Mouse (Mus musculus) neural tube, embryonic 13.5 days (tissue): ENCODE measurements around the gene Bbs1. TPM values are rescaled to one million over a fixed set of nuclear protein-coding genes. Genes with fewer than 3 reads are reported as not detected.
A peak's percentile ranks its signal among the peaks of the same experiment; 100 is the strongest.
"Not testable (repeated sequence)": the region's sequence is repeated elsewhere in the genome, so short reads cannot be mapped to it uniquely, and the experiment has no call there.

ENCODE experiments used
- ATAC-seq: fragments of 200-750 bp; cut with Nextera tagmentation; 2 replicates; pipeline ENCODE4 v1.8.0; 2017; ENCODE audit warnings: low read depth, mild to moderate bottlenecking, moderate TSS enrichment, moderate library complexity
- H3K27ac ChIP-seq: fragments of 300-500 bp; sonication (generic); replicated peaks from 2 replicates; pipeline ENCODE4 v1.5.1; 2015; ENCODE audit warnings: moderate library complexity, mild to moderate bottlenecking, inconsistent platforms
- H3K27me3 ChIP-seq: fragments of 300-500 bp; sonication (generic); 2 replicates; pipeline ENCODE4 v1.6.1; 2015; ENCODE audit warnings: mild to moderate bottlenecking, inconsistent platforms
- H3K36me3 ChIP-seq: fragments of 300-500 bp; sonication (generic); 2 replicates; pipeline ENCODE4 v1.6.1; 2015; ENCODE audit warnings: mild to moderate bottlenecking, inconsistent platforms
- H3K4me1 ChIP-seq: fragments of 300-500 bp; sonication (generic); replicated peaks from 2 replicates; pipeline ENCODE4 v1.6.1; 2015; ENCODE audit warnings: inconsistent platforms
- H3K4me2 ChIP-seq: fragments of 300-500 bp; sonication (generic); 2 replicates; pipeline ENCODE4 v1.6.1; 2015; ENCODE audit warnings: inconsistent platforms, mild to moderate bottlenecking, moderate library complexity
- H3K4me3 ChIP-seq: fragments of 300-500 bp; sonication (generic); 2 replicates; pipeline ENCODE4 v1.5.1; 2015; ENCODE audit warnings: mild to moderate bottlenecking, inconsistent platforms
- H3K9ac ChIP-seq: fragments of 300-500 bp; sonication (generic); 2 replicates; pipeline ENCODE4 v1.6.1; 2015; ENCODE audit warnings: moderate library complexity, mild to moderate bottlenecking, inconsistent platforms
- H3K9me3 ChIP-seq: fragments of 300-500 bp; sonication (generic); 2 replicates; pipeline ENCODE4 v1.6.1; 2016; ENCODE audit warnings: inconsistent platforms
- WGBS: fragments of 180-500 bp; shearing (Covaris S2); methylation state at CpG from one replicate; pipeline ENCODE4 v1.1.7; 2015; 5-methylcytosine and 5-hydroxymethylcytosine counted together
- polyA plus RNA-seq: library from polyadenylated mRNA; unstranded; fragments of >200 nt; fragmentation: Nextera tagmentation; extraction: Ambion mirVana; gene quantifications from 2 replicates; pipeline ENCODE4 v1.2.1, GENCODE M21; 2015

The Bbs1 gene
- polyA plus RNA-seq, 1 experiment from 2014 or later = 7.6 TPM

DNA sequence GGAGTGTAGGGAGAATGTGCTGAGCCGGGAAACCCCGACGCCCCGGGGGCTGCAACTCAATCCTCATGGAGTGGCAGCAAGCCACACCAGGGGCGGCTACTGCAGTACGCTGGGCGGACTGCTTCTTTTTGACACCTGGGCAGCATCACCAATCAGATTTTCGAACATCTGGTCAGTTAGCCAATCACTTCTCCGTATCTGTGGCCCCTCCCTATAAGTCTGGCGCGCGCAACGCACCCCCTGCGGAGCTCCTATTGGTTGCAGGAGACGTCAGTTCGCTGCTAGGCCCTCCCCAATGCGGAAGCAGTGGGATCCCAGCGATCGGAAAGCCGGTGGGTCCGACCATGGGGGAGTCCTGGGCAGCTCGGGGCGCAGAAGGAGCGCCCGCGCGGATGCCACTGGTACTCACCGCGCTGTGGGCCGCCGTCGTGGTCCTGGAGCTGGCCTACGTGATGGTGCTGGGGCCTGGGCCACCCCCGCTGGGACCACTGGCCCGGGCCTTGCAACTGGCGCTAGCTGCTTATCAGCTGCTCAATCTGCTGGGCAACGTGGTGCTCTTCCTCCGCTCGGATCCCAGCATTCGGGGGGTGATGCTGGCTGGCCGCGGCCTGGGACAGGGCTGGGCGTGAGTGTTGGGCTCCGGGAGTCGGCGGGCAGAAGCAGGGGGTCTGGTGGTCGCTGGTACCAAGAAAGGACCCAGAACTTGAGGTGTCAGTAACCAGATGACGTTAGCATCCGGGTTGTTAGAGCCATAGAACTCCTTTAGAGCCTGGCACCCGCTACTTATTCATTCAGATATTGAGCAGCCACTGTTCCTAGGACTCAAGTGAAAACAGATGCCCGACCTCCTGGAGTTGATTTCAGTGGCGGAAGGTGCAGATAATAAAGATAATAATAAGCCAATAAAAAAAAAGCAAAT is 27.8 kb downstream of the Bbs1 start, which contains the start of gene Zdhhc24:
Gene Zdhhc24, plus strand, starts transcription at position 264 of the 919 bp plus-strand sequence.
- ATAC-seq = peak; percentile 98
- H3K9me3 ChIP-seq = no peaks in the 10 kb centered on the region
- H3K27ac ChIP-seq = peak within 1 kb of the TSS; percentile 80
- H3K36me3 ChIP-seq = 0 out of 2 replicates have a peak, but pooled peaks cover 9% of the 10 kb centered on the region
- H3K4me3 ChIP-seq = peak within 1 kb of the TSS; percentile 91
- peak within 1 kb of the TSS; percentile 84 for H3K4me2 ChIP-seq
- WGBS = 2% methylated on average over 52 of the region's 52 CpGs
- peaks cover 6% of the 10 kb centered on the region; the same call in 1 of the 2 replicates for H3K27me3 ChIP-seq
- H3K4me1 ChIP-seq = peaks cover 24% of the 10 kb centered on the region
- H3K9ac ChIP-seq = peak within 1 kb of the TSS; percentile 93

DNA sequence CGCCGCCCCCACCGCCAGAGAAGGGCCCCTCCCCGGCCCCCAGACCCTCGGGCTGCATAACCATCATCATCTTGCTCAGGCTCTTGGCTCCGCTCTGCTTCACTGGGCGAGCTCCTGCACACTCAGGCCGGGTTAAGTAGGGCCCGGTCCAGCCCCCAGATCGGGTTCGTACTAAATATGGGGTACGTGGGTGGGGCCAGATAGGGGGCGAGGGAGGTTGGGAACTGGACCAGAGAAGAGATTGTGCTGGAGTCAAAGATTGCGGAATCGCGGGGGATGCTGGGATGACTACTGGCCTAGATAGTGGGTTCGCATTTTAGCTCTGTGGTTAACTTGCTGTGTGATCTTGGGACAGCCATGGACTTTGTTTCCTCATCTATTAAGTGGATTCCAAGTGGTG is 28.6 kb downstream of the Bbs1 start, which contains the start of gene Actn3:
Gene Actn3, minus strand, starts transcription at position 125 of the 400 bp plus-strand sequence.
- Histone ChIP-seq H3K9ac (peak within 1 kb of the TSS; percentile 93), H3K36me3 (0 out of 2 replicates have a peak, but pooled peaks cover 4% of the 10 kb centered on the region), H3K9me3 (no peaks in the 10 kb centered on the region), H3K4me3 (peak within 1 kb of the TSS; percentile 91), H3K27me3 (peaks cover 6% of the 10 kb centered on the region; the same call in 1 of the 2 replicates), H3K27ac (peak within 1 kb of the TSS; percentile 80), H3K4me2 (peak within 1 kb of the TSS; percentile 84), H3K4me1 (peaks cover 24% of the 10 kb centered on the region)
- ATAC-seq = no peak; the same call in 1 of the 2 replicates
- 5% methylated on average over 17 of the region's 17 CpGs for WGBS

DNA sequence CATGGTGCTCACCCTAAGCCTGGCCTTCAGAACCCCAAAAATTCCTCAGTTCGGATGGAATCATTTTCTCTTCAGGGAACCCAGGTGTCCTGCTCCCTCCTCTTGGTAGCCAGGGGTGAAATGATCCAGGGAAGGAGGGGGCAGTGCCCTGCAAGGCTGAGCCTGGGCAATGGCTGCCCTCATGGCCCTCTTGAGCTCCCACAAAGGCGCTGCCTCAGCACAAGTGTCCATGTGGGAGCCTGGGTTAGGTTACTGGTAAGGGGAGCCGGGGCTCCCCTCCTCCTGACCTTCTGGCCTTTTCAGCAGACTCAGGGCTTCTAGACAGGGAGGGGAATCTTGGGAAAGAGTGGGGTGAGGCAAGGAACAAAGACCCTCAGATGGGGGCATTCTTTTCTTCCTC is 29.7 kb downstream of the Bbs1 start:
- WGBS = 78% methylated on average over 3 of the region's 3 CpGs
- H3K36me3 ChIP-seq = 0 out of 2 replicates have a peak, but pooled peaks cover 4% of the 10 kb centered on the region
- H3K9ac ChIP-seq = no peak overlapping the region
- peaks cover 24% of the 10 kb centered on the region for H3K4me1 ChIP-seq
- peaks cover 6% of the 10 kb centered on the region; the same call in 1 of the 2 replicates for H3K27me3 ChIP-seq
- no peak overlapping the region for H3K27ac ChIP-seq
- ATAC-seq = no peak
- H3K4me3 ChIP-seq = no peak overlapping the region
- H3K4me2 ChIP-seq = no peak overlapping the region
- H3K9me3 ChIP-seq = no peaks in the 10 kb centered on the region

DNA sequence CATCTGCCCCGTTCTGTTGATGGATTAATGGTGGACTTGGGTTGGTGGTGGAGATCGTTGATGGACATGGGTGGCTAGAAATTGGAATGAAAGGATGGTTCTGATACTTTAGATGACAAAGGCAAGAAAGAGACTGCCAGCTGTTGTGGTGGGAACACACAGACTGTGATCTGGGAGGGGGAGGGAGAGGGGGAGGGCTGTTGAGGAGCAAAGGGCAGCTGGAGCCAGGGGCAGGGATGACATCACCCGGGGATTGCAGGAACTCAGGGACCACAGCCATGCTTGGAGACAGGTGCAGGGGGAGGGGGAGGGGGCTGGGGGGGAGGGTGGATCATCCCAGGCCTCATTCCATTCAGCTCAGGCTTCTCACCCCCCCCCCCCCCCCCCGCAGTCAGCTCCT is 30.2 kb downstream of the Bbs1 start:
- Histone ChIP-seq H3K9ac (no peak overlapping the region), H3K27me3 (peaks cover 6% of the 10 kb centered on the region; the same call in 1 of the 2 replicates), H3K27ac (no peak overlapping the region), H3K36me3 (0 out of 2 replicates have a peak, but pooled peaks cover 1% of the 10 kb centered on the region), H3K4me1 (peaks cover 24% of the 10 kb centered on the region), H3K4me3 (no peak overlapping the region), H3K9me3 (no peaks in the 10 kb centered on the region), H3K4me2 (no peak overlapping the region)
- ATAC-seq = no peak
- 47% methylated on average over 4 of the region's 4 CpGs for WGBS

DNA sequence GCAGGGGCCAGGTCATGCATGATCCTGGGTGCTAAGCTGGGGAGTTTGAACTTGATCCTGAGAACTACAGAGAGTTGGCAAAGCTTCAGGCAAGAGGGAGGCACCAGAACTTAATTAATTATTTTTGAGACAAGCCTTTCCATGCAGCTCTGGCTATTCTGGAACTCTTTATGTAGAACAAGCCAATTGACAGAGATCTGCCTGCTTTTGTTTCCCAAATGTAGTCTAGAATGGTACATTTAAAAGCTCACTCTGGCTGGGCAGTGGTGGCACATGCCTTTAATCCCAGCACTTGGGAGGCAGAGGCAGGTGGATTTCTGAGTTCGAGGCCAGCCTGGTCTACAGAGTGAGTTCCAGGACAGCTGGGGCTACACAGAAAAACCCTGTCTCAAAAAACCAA is 31.8 kb downstream of the Bbs1 start:
- H3K4me3 ChIP-seq, H3K4me2 ChIP-seq, H3K27me3 ChIP-seq, H3K27ac ChIP-seq, ATAC-seq, H3K36me3 ChIP-seq, H3K9me3 ChIP-seq, H3K9ac ChIP-seq: not testable (repeated sequence)
- WGBS = 83% methylated on average over 1 of the region's 1 CpGs
- H3K4me1 ChIP-seq = peaks cover 16% of the 10 kb centered on the region

DNA sequence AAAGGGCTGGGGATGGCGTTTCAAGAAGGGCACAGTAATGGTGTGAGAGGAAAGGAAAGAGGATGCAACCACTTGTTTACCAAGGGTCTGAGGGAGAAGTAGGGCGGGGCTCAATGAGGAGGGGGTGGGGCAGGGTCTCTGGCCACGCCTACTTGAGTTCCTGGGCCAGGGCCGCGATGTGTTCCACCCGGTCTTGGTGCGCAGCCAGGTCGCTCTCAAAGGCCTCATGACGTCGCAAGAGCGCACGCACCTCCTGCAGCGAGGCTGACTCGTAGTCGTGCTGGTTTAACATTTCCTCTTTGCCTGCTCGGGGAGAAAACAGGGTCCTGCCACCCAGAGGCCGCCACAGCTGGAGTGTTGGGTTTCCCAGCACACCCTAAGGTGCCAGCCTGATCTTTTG is 41.3 kb downstream of the Bbs1 start:
- no peak for ATAC-seq
- Histone ChIP-seq H3K4me1 (peaks cover 4% of the 10 kb centered on the region; the same call in 1 of the 2 replicates), H3K9ac (0 out of 2 replicates have a peak overlapping the region, but pooled peaks have one; percentile 34), H3K9me3 (no peaks in the 10 kb centered on the region), H3K4me3 (no peak overlapping the region), H3K27ac (no peak overlapping the region), H3K27me3 (peaks cover 18% of the 10 kb centered on the region), H3K36me3 (peaks cover 15% of the 10 kb centered on the region), H3K4me2 (peak overlapping the region; percentile 28)
- 9% methylated on average over 17 of the region's 17 CpGs for WGBS

DNA sequence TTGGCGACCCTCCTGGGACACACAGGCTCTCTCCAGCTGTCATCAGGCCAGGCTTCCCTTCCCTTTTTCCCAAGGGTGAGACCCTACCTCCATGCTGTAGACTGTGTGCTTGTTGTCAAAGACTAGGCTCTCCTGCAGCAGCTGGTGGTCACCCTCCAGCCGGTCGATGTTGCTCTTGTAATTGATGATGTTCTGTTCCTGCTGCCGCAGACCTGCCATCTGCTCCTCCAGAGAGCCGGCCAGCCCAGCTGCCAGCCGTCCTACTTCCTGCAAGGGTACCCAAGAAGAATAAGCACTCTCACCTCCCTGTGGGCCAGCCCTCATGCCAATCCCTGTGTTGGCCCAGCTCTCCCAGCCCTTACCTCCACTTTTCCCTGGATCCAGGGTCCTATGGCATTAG is 43.4 kb downstream of the Bbs1 start:
- H3K36me3 ChIP-seq = peaks cover 24% of the 10 kb centered on the region
- H3K27ac ChIP-seq = peak overlapping the region; percentile 49; the same call in 1 of the 2 replicates
- H3K4me3 ChIP-seq = no peak overlapping the region
- H3K4me1 ChIP-seq = peaks cover 4% of the 10 kb centered on the region; the same call in 1 of the 2 replicates
- H3K9ac ChIP-seq = no peak overlapping the region
- 38% methylated on average over 6 of the region's 6 CpGs for WGBS
- H3K4me2 ChIP-seq = no peak overlapping the region
- peaks cover 18% of the 10 kb centered on the region for H3K27me3 ChIP-seq
- H3K9me3 ChIP-seq = no peaks in the 10 kb centered on the region
- ATAC-seq = 0 out of 2 replicates have a peak, but pooled peaks have one; percentile 27

DNA sequence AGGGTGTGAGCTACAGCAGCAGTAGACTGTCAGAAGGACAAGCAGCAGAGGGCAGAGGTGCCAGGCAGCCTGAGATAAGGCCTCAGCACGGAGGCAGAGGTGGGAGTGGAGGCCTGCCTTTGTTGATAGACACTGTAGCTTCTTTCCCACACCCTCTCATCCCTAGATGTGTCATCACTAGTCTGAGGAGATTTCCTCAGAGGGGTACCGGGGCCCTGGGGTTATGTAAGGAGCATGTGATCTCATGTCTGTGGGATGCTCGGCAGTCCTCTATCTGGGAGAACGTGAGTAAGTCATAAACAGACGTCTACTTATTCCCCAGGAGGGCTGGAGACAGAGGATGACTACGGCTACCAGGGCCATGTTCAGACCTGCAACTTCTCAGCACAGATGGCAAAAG is 47.3 kb downstream of the Bbs1 start:
- H3K27ac ChIP-seq = no peak overlapping the region
- no peaks in the 10 kb centered on the region for H3K27me3 ChIP-seq
- H3K4me3 ChIP-seq = no peak overlapping the region
- H3K36me3 ChIP-seq = peaks cover 30% of the 10 kb centered on the region
- peaks cover 16% of the 10 kb centered on the region for H3K4me1 ChIP-seq
- H3K9me3 ChIP-seq = no peaks in the 10 kb centered on the region
- no peak overlapping the region for H3K4me2 ChIP-seq
- no peak for ATAC-seq
- WGBS = 78% methylated on average over 6 of the region's 6 CpGs
- H3K9ac ChIP-seq = no peak overlapping the region

DNA sequence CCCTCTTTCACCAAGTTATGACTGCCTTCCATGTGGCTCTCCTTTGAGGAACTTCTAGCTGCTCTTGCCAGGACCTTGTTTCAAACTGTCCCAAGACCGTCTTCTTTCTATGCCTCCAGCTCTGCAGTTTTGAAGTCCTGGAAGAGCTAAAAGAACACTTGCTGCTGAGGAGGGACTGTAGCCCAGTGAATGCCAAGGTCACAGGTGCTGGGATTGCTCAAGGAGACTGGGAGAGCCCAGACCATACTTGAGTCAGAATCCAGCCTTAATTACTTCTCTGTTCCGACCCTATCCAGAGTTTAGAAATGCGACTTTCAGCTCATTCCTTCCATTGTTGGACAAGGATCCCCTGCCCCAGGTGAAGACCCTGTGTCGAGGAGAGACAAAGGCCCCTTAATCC is 50.5 kb downstream of the Bbs1 start:
- Histone ChIP-seq H3K4me1 (peaks cover 16% of the 10 kb centered on the region), H3K4me3 (peak overlapping the region; percentile 68), H3K4me2 (peak overlapping the region; percentile 97), H3K27me3 (no peaks in the 10 kb centered on the region), H3K27ac (no peak overlapping the region), H3K36me3 (peaks cover 22% of the 10 kb centered on the region), H3K9me3 (no peaks in the 10 kb centered on the region), H3K9ac (peak overlapping the region; percentile 88)
- whole genome bisulfite sequencing = 78% methylated on average over 4 of the region's 4 CpGs
- ATAC-seq = no peak

DNA sequence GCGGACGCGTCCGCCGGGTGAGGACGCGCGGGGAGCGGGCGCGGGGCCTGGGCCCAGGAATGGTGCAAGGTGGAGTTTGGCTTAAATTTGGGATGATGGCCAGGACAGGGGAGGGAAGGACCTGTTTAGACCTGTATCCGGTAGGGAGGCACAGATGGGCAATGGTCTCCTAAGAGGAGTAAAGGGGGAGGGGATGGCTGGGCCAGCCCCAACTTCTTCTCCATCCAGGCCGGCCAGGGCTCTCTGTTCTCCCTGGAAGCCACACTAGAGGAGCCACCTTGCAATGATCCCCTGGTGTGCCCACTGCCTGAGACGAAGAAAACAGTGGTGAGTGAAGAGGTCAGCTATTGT is 51.0 kb downstream of the Bbs1 start:
- Histone ChIP-seq H3K36me3 (peaks cover 18% of the 10 kb centered on the region), H3K4me2 (peak overlapping the region; percentile 97), H3K9ac (peak overlapping the region; percentile 88), H3K9me3 (no peaks in the 10 kb centered on the region), H3K27ac (peak overlapping the region; percentile 70), H3K4me3 (peak overlapping the region; percentile 68), H3K27me3 (no peaks in the 10 kb centered on the region), H3K4me1 (peaks cover 16% of the 10 kb centered on the region)
- WGBS = 1% methylated on average over 14 of the region's 14 CpGs
- ATAC-seq = no peak; the same call in 1 of the 2 replicates

DNA sequence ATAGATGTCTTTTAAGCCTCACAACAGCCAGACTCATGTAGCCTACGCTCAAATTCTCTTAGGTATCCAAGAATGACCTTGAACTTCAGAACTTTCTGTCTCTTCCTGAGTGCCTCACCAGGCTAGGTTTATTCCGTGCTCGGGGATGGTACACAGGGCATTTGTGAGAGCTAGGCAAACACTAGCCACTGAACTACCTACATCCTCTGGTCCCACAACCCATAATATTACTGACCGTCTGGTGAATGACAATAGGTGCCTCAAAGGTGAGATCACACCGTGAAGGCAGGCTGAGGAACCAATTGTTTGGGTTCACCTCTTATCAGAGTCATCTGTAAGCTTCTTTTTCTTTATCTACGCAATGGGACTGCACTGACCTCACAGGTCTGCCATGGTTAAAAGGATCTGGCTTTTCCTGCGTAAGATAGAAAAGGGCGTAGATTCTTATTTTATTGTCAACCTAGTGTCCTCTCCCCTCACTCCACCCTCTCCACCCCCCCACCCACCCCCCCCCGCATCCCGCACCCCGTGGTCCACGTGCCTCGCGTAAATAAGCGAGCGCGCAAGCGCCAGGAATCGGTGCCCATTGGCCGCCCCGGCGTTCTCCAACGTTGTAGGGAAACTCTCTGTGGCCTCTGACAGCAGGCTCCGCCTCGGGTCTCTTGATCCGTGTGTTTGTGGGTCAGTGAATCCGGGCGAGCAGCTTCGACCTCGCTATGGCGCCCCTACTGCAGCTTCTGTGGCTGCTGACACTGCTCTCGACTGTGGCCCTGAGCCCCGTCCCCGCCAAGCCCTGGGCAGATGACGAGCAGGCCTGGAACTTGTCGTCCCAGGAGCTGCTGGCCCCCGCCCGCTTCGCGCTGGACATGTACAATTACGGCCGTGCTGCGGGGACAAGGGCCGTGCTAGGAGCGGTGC is 51.6 kb downstream of the Bbs1 start, which contains the start of gene Ctsf:
Gene Ctsf, plus strand, starts transcription at position 579 of the 918 bp plus-strand sequence.
- peak within 1 kb of the TSS; percentile 70 for H3K27ac ChIP-seq
- peak within 1 kb of the TSS; percentile 97 for H3K4me2 ChIP-seq
- ATAC-seq = peak; percentile 92

More for the DNA sequence above, 51.6 kb downstream of the Bbs1 start, which contains the start of gene Ctsf:
- Histone ChIP-seq H3K9ac (peak within 1 kb of the TSS; percentile 88), H3K9me3 (no peaks in the 10 kb centered on the region), H3K27me3 (no peaks in the 10 kb centered on the region), H3K36me3 (peaks cover 13% of the 10 kb centered on the region; the same call in 1 of the 2 replicates), H3K4me3 (peak within 1 kb of the TSS; percentile 68), H3K4me1 (peaks cover 16% of the 10 kb centered on the region)
- 4% methylated on average over 45 of the region's 45 CpGs for WGBS
